Mouse (Mus musculus): Measurements from ENCODE around the gene Hydin.

Gene Hydin

DNA sequence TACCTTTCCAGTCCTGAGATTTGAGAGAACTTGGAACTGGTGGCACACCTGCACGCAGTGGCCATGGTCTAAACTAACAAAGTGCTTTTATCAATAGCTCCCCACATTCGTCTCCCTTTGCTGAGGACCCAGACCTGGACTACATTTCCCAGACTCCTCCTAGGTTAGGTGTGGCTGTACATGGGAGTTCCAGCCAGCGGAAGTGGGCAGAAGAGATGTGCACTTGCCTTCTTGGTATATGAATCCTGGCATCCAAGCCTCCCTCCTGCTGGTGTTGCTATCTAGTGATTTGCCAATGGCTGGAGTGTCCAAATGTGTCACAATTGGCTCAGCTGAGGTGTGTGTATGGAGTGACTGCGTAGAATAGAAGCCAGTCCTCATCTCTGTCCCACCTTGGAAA, 173.8 kb downstream of the Hydin start:
- DNase-seq (ENCODE audit: low read depth in 1 of 2, low spot score in 2 of 2) = no peak

DNA sequence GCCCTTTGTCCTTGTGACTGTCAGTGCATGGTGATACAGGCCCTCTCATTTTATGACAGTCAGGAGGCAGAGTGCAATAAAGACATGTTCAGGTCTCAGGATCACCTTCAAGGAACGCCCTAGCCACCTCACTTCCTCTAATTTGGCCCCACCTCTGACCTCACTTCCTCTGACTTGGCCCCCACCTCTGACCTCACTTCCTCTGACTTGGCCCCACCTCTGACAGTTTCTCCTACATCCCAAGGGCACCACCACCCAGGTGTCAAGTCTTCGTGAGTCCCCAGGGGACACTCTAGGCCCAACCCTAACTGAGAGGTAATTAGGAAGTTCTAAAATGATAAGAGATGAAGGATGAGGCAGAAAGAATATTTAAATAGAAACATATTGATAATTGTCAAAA, 177.5 kb downstream of the Hydin start:
- no peak for DNase-seq (ENCODE audit: low read depth in 1 of 2, low spot score in 2 of 2)

DNA sequence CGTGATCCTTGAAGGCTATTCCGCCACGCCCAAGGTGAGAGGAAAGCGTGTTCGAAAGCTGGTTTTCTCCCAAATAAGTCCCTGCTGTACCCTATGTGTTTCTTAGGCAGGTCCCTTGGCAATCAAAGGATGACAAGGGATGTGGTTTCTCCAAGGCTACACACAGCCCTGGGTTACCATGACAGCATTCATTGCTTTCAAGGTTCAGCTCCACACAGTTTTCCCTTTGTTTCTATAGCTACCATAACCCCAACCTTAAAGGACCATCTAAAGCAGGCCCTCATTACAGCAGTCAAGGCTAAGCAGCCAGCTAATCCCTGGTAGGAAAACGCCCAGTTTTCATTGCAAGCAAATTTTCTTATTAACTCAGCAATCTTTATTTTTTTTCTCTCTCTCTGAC, 183.7 kb downstream of the Hydin start:
- no peak for DNase-seq (ENCODE audit: low read depth in 1 of 2, low spot score in 2 of 2)

DNA sequence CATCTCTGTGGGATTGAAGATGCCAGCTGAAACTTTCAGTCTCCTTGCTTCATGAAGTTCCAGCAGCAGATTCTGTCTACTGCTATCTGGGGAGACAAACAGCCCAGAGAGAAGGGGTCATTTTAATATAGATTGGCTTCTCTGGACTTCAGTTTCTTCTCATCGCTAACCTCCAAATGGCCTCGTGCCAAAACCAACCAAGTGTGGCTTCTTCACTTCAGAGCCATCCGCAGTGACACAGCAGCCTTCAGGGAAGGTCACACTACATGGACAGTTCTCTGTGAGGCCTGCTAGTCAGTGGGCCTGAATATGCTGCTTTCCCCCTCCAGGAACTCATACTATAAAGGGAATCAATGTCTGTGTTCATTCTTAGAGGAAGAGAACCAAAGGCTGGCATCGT, 187.7 kb downstream of the Hydin start:
- DNase-seq (ENCODE audit: low read depth in 1 of 2, low spot score in 2 of 2) = no peak

DNA sequence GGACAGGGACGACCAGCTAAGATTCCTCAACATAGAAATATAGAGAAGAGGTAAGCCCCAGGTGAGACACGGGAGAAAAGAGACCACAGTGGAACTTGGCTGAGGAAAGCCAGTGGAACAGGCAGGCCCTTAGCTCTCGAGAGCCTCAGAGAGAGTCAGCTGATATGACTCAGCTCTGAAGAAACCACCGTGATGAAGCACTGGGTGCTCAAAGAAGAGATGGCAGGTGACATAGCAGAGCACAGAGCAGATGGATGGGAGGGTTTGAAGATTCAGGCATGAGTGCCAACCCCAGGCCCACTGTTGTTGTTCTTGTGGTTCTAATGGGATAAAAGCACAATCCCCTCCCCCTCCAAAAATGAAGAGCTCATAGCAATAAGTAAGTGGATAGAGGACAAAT, 190.6 kb downstream of the Hydin start:
- no peak for DNase-seq (ENCODE audit: low read depth in 1 of 2, low spot score in 2 of 2)

GRCm38 (mm10) chr8:110462627-110463208, 195.9 kb downstream of the Hydin start:
- no peak for DNase-seq (ENCODE audit: low read depth in 1 of 2, low spot score in 2 of 2)

DNA sequence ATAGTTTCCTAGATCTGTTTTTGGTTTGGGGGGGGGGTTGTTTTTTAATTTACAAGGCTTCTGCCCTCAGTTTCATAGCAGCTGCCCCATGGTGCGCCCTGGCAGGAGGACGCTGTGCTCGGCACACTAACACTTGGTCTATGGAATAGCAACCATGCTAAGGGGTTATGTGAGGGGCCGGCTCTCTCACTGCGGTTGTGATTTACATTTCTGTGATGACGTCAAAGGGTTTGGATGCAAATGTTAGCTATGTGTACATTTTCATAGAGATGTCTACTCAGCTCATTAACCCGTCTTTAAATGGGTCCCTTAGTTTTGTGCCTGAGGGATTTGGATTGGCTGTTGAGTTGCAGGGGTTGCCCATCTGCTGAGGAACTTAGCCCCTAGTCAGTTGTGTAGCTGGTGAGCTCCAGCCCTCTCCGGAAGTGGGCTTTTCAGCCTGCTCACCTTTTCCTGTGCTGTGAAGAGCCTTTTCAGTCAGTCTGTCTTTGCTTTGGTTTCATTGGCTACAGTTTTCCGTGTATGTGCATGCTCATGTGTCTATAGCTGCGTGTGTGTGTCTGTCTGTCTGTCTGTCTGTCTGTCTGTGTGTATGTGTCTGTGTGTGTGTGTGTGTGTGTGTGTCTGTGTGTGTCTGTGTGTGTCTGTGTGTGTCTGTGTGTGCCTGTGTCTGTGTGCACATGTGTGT, 197.1 kb downstream of the Hydin start:
- no peak for DNase-seq (ENCODE audit: low read depth in 1 of 2, low spot score in 2 of 2)

GRCm38 (mm10) chr8:110465606-110466005, 198.8 kb downstream of the Hydin start:
- no peak for DNase-seq (ENCODE audit: low read depth in 1 of 2, low spot score in 2 of 2)

DNA sequence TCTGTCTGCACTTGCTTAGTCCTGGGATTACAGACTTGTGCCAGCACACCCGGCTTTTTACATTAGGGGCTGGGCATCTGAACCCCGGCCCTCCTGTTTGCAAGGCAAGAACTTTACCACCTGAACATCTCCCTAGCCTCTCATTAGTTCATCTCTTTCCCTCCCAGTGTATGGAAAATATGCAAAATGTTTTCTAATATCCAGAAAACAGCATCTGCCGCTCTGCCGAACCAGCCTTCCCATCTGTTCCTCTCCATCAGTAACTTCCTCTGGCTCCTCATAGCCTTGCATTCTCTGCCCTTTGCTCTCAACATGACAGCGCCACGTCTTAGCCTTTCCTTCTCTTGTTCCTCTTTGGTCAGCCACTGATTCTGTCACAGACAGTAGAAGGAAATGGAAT, 210.5 kb downstream of the Hydin start:
- no peak for DNase-seq (ENCODE audit: low read depth in 1 of 2, low spot score in 2 of 2)

DNA sequence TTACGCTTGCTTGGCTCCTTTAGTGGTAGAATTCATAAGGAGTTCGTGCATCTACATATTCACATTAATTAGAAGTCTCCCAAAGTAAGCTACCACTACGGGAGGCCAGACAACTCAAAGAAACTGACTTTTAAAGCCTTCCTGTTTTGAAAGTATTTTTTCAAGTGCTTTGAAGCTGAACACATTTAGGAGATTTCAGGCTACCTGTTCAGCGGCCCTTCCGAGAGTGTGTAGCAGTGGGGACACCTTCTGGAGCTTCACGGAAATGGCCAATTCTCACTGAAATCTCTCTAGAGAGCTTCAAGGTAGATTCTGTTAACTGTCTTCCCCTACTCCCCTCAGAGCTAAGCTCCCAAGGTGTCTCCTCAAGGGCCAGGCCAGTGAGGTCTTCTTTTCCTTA, 211.8 kb downstream of the Hydin start:
- DNase-seq (ENCODE audit: low read depth in 1 of 2, low spot score in 2 of 2) = no peak

- DNase-seq (ENCODE audit: low read depth in 1 of 2, low spot score in 2 of 2) = no peak
These were observed 212.6 kb downstream of the Hydin start for GRCm38 (mm10) chr8:110479401-110479800.

DNA sequence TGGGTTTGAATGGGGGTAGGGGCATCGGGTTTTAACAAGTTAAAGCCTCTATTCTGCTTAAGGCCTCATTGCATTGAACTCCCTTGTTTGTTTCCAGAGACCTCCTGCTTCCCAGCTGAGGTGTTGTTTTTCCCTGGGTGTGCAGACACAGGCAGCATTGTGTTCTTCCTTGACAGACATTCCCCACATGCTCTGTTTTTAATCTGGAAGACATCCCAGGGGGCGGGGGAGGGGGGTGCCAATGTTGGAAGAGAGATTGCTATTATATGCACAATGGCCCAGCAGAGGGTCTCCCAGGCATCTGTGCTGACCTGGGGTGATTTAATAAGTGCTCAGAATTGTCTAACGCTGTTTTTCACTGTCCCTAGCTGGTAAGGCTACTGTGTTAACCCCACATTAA, 215.5 kb downstream of the Hydin start:
- no peak for DNase-seq (ENCODE audit: low read depth in 1 of 2, low spot score in 2 of 2)

GRCm38 (mm10) chr8:110485234-110485633, 218.5 kb downstream of the Hydin start:
- DNase-seq (ENCODE audit: low read depth in 1 of 2, low spot score in 2 of 2) = no peak

- DNase-seq (ENCODE audit: low read depth in 1 of 2, low spot score in 2 of 2) = no peak
These were observed 219.2 kb downstream of the Hydin start for GRCm38 (mm10) chr8:110486020-110486419.

GRCm38 (mm10) chr8:110487644-110488043, 220.9 kb downstream of the Hydin start:
- no peak for DNase-seq (ENCODE audit: low read depth in 1 of 2, low spot score in 2 of 2)

- no peak for DNase-seq (ENCODE audit: low read depth in 1 of 2, low spot score in 2 of 2)
These were observed 222.6 kb downstream of the Hydin start for GRCm38 (mm10) chr8:110489344-110489743.

GRCm38 (mm10) chr8:110491118-110491517, 224.3 kb downstream of the Hydin start:
- DNase-seq (ENCODE audit: low read depth in 1 of 2, low spot score in 2 of 2) = no peak

DNA sequence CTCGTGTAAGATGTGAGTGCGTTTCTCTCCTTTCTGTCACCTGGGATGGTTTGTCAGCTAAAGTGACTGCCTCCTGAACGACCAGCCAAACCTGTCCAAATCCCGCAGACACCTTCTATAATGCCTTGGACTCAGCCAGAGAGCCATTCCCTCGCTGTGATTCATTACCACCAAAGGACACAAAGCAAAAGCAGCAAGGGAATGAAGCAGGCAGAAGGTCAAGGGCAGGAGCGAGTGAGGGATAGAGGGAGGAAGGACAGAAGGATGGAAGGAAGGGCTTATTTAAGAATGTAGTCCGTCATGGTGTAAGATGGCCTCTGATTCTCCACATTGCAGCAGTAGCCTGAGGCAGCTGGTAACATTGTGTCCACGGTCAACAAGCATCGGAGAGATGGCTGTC, 229.5 kb downstream of the Hydin start:
- DNase-seq (ENCODE audit: low read depth in 1 of 2, low spot score in 2 of 2) = no peak

DNA sequence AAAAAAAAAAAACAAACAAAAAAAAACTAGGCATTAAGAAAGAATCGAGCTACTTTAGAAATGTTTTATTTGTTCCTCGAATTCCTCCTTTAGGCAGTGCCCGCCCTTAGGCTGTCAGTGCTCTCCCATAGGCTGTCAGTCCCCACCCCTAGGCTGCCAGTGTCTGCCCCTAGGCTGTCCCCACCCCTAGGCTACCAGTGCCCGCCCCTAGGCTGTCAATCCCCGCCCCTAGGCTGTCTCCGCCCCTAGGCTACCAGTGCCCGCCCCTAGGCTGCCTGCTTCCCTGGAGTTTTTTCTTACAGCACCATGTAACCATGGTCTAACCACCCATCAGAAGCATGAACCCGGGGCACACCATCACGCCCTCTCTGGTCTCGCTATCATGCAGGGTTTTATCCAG, 233.5 kb downstream of the Hydin start:
- DNase-seq (ENCODE audit: low read depth in 1 of 2, low spot score in 2 of 2) = no peak

DNA sequence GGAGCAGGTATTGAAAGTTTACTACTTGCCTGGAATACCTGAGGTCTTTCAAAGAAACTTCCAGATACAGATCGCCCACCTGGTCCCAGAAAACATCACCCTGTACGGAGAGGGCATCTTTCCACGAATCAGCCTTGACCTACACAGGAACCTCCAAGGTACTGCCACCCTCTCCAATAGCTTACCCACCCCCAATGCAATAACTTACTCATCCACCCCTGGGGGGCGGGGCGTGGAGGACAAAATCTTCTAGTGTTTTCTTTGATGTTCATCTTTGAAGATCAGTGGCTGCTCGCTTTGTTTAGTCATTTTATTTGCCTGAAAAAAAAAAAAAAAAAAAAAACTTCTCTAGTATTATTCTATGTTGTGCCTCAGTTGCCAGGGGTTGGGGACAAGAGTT, 233.9 kb downstream of the Hydin start:
- no peak for DNase-seq (ENCODE audit: low read depth in 1 of 2, low spot score in 2 of 2)

DNA sequence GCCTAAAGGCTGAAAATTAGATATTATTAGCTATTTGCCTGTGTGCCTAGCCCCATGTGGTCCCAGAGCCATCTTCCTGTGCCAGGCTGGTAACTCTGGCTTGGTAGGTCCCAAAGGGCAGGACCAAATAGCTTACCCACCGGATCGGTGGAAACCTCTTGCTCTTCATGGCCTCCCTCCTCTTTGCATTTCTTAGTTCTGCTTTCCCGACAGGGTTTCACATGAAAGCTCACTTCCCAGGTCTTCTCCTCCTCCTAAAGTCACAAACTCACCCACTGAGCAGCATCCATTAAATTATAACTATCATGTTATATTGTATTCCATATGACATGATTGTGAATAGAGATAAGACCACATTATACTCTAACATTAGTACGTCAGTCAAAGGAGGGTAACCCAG, 234.6 kb downstream of the Hydin start:
- DNase-seq (ENCODE audit: low read depth in 1 of 2, low spot score in 2 of 2) = no peak

- no peak for DNase-seq (ENCODE audit: low read depth in 1 of 2, low spot score in 2 of 2)
These were observed 236.1 kb downstream of the Hydin start for GRCm38 (mm10) chr8:110502880-110503279.

DNA sequence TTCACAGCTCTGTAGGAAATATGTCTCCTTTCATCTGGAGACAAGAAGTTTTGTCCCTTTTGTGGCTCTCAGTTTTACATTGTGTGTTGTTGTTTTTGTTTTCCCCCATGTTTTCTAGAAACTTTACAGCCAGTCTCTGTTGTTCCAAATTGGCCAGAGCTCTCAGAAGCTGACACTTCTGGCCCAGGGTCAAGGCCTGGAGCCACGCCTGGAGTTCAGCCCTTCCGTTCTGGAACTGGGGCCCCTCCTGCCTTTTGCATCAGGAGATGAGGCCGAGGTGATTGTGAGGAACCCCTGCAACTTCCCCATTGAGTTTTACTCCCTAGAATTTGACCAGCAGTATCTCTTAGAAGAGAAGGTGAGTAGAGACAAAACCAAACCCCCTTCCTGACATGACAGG, 242.0 kb downstream of the Hydin start:
- no peak for DNase-seq (ENCODE audit: low read depth in 1 of 2, low spot score in 2 of 2)

Data from monocyte, adult 2 months (primary cell).